Mouse (Mus musculus): ENCODE measurements around the gene Ntn4. TPM values are rescaled to one million over a fixed set of nuclear protein-coding genes. Genes with fewer than 3 reads are reported as not detected.
"Not testable (repeated sequence)": the region's sequence is repeated elsewhere in the genome, so short reads cannot be mapped to it uniquely, and the experiment has no call there.

Ntn4 gene
- polyA plus RNA-seq, 1 experiment: 4.9 TPM

DNA sequence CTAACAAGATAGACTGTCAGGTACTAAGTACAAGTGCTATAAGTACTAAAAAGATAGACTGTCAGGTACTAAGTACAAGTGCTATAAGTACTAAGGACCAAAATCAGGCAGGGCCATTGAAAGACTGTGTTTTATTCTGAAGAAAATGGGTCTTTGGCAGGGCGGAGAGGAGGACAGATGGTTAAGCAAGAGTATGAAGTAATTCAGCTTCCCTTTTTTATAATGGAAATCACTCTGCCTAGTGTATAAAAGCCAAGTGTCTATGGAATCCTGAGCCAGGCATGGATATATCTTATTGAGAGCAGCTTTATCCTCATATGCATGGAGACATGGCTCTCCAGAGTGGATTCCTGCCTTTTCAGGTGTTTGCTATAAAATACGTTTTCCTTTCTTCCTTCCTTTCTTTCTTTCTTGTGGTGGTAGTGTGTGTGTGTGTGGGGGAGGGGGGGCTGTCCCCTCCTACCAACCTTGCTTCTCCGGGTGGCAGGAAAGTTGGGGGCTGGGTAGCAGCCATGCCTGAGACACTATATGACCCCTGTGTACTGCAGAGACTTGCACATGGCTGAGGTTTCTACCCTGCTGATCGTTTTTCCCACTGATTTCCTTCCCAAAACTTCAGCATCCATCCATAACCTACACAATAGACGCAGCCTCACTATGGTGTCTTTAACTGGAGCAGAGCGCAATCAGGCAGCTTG, 40.3 kb downstream of the Ntn4 start:
- WGBS: 87% methylated on average over 6 of the region's 6 CpGs
- no peak for DNase-seq (ENCODE audit: low read depth, low spot score)

DNA sequence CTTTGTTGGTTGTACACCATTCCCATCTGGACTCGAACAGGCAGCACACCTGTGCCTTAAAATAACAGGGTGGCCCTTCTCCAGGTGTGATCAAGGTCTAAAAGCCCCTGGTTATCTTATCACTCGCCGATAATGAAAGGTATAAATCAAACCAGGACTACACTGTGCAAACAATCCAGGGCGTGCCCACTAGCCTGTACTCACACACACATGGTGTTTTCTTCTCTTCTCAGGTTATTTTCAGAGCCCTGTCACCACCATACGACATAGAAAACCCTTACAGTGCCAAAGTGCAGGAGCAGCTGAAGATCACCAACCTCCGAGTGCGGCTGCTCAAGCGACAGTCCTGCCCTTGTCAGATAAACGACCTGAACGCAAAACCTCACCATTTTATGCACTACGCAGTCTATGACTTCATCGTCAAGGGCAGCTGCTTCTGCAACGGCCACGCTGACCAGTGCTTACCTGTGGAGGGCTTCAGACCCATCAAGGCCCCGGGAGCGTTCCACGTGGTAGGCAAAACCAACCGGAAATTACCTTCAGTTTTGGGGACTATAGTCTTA, 41.8 kb downstream of the Ntn4 start:
- no peak for DNase-seq (ENCODE audit: low read depth, low spot score)
- 25% methylated on average over 18 of the region's 18 CpGs for whole genome bisulfite sequencing

DNA sequence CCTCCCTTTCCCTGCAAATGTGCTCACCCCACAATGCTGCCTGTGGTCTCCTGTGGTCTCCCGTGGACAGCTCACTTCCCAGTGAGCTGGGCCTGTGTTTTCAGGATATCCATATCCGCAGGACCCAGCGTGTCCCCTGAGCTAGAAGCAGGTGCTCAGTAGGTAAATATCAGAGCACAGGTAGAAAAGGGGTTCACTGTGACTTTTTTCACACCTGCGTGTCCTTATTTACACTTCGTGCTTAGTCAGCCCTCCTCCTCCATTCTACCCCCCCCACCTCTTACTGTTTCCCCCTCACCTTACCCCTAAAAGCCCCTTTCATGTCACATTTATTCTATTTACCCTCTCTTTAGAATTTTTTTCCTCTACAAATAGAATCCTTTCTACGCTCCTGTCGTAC, 42.7 kb downstream of the Ntn4 start:
- DNase-seq (ENCODE audit: low read depth, low spot score): no peak
- WGBS: 83% methylated on average over 7 of the region's 7 CpGs

DNA sequence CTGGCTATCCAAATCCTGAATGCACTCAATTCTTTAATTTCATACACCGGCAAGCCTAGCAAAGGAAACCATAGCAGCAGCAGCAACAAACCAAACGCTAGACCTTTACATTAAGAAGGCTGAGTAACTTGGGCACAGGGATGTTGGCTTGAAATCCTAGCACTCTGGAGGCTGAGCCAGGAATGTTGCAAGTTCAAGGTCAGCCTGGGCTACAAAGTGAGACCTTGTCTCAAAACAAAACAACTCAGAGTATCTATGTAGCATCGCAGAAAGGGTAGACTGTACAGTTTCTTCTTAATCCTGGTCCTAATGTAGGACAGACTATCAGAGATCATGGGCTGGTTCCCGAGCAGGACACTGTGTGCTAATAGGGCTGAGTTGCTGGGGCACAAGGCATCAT, 43.4 kb downstream of the Ntn4 start:
- 87% methylated on average over 4 of the region's 4 CpGs for WGBS
- no peak for DNase-seq (ENCODE audit: low read depth, low spot score)

DNA sequence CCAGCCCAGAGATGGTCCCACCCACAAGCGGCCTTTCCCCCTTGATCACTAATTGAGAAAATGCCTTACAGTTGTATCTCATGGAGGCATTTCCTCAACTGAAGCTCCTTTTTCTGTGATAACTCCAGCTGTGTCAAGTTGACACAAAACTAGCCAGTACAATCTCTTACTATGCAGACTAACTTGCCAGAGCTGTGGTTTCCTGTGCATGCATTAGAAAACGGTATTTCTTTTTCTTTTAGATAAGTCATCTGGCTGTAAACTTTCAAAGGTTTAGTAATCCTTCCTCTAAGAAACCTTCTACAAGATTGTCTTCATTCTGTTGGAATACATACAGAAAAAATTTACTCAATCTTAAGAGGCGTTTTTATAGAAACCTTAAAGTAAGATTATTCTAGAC, 44.9 kb downstream of the Ntn4 start:
- WGBS: 88% methylated on average over 3 of the region's 3 CpGs
- DNase-seq (ENCODE audit: low read depth, low spot score): not testable (repeated sequence)

DNA sequence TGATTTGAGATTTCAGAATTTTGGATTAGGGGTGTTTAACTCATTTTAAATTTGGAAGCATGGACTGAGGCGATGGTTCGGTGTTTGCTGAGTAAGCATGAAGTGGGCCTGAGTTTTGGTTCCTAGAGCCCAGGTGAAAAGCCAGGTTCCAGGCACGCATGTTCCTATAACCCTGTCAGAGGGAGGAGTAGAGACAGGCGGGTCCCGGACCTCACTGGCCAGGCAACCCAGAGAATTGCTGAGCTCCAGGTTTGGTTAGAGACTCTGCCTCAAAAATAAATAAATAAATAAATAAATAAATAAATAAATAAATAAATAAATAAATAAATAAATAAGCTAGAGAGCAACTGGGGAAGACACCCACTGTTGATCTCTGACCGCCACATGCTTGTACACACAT, 46.1 kb downstream of the Ntn4 start:
- no peak for DNase-seq (ENCODE audit: low read depth, low spot score)

DNA sequence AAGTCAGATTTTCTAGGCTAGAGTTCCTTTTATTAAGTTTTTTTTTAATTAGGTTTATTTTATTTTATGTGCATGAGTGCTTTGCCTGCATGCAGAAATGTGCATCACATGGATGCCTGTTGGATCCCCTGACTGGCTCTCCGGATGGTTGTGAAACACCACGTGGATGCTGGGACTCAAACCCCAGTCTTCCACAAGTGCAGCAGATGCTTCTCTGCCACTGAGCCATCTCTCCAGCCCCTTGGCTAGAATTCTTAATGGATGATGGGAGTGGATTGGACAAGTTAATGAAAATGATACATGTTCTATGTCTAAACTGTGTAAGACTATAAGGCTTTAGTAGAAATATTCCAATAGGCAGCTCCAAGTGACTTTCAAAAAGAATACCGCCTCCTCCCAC, 47.3 kb downstream of the Ntn4 start:
- DNase-seq (ENCODE audit: low read depth, low spot score): no peak
- WGBS: 81% methylated on average over 3 of the region's 3 CpGs

More for the DNA sequence above, 46.1 kb downstream of the Ntn4 start:
- over 99% methylated on average over 6 of the region's 6 CpGs for WGBS

DNA sequence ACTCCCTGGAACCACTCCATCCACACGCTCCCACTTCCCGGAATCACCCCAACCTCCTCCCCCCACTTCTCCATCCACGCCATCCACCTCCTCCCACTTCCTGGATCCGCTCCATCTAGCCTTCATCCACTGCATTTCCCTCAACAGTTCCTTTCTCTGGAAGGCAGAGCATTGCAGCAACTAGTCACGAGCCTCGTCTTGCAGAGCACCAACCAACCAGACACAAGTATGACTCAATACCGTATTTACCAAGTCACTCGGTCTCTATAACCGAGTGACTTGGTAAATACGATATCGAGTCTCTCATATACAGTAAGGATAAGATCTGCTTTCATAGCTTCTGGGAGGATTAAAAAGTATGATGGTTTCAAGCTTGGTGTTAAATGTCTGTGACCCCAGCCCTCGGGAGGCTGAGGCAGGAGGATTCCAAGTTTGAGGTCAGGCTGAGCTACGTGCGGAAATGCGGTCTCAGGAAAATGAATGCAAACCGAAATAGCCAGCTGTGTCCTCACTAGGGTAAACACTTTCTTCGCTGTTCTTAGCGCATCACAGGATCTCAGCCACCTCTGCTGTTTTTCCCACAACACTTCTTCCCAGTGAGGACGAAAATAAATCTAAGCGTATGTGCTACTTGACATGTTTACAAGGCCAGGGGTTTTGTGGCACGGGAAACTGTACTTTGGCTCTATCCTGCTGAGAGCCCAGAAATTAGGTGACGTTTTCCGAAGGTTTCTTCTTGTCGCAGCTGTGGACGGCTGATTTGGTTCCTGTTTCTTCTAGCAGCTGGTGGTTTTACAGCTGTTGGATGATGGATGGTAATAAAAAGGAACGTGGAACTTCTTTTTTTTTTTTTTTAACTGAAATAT, 48.1 kb downstream of the Ntn4 start:
- 46% methylated on average over 26 of the region's 26 CpGs for WGBS
- no peak for DNase-seq (ENCODE audit: low read depth, low spot score)

DNA sequence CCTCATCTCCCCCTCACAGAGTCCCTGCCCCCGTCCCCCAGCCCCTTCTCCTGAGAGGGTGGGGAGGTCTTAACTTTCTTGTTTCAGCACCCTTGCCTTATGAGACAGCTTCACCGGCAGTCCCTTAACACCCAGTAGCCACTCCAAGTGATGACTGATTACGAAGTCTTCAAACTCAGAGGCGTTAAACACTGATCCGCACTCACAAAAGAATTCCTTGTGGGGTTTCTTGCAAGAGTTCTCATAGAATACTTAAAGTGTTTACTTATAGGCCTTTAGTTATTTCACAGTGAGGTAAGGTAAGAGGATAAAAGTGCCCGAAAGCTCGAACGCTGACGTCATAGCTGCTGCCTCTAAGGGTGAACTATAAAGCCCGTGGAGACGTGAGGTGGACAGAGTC, 50.9 kb downstream of the Ntn4 start:
- no peak for DNase-seq (ENCODE audit: low read depth, low spot score)
- 84% methylated on average over 11 of the region's 11 CpGs for WGBS

DNA sequence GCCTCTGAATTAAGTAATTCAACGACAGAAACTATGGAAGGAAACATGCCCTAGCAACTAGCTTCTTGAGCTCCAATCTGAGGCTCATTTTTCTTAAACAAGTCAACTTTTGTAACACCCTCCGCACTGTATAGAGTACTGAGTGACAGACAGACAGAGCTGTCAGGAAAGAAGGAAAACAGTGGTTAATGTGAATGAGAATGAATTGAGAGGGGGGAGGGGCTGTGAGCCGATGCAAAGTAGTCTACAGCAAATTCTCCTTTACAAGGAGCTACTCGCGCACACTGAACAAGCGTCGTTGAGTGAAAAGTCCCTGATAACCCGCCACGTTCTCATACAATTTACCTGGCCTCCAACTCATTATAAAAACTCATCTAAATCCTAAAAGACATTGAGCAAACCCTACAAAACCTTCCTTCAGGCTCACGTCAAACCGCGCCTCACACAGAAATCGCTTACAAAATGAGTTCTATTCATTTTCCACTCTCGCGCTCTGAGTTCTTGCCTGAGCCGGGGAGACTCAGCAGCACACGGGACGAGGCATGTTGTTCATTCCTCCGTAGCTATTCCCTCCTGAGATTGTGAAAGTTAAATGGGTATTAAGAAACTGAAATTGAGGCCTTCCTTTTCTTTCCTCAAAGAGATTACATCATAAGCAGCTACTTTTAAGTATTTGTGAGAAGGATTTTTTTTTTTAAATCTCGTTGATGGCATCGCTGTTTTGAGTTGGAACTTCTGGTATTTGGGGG, 54.7 kb downstream of the Ntn4 start:
- 82% methylated on average over 21 of the region's 21 CpGs for WGBS
- DNase-seq (ENCODE audit: low read depth, low spot score): no peak

DNA sequence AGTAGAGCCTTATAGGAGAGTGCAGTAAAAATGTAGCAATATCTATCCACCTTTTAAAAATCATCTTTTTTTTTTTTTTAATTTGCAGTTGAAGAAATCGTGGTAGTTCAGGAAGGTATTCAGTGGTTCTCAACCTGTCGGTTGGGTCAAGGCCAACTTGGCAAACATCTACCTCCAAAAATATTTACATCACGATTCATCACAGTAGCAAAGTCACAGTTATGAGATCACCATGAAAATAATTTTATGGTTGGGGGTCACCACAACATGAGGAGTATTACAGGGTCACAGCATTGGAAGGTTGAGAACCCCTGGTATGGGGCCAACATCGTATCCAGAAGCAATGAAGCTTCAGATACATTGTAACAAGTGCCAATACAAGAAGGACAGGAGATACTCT, 55.5 kb downstream of the Ntn4 start:
- no peak for DNase-seq (ENCODE audit: low read depth, low spot score)
- 60% methylated on average over 4 of the region's 4 CpGs for WGBS

DNA sequence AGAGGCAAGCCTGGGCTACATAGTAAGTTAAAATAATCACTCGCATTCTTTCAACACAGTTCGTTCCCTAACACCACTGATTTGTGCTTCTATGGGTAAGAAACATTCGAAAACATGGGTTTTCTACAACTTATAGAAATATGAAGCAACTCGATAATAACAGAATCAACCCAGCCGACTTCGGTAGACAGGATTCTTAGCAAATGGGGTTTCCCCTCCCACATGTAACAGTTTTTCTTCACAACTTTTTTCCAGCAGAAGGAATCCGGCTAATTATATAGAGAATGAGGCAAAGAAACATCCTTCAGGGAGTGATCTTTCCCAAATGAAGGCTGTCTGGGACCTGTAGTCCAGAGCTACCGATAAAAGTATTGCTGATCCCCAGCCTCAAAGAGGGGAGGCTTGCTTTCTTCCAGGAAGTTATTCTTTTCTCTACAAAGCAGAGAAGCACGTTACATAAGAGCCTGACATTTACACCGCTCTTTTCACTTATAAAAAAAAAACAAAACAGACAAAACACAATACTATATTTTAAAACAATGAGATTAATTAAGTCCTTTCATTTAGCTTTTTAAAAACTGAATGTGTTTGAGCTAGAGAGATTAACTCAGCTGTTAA, 57.5 kb downstream of the Ntn4 start:
- WGBS: 91% methylated on average over 10 of the region's 10 CpGs
- DNase-seq (ENCODE audit: low read depth, low spot score): no peak

DNA sequence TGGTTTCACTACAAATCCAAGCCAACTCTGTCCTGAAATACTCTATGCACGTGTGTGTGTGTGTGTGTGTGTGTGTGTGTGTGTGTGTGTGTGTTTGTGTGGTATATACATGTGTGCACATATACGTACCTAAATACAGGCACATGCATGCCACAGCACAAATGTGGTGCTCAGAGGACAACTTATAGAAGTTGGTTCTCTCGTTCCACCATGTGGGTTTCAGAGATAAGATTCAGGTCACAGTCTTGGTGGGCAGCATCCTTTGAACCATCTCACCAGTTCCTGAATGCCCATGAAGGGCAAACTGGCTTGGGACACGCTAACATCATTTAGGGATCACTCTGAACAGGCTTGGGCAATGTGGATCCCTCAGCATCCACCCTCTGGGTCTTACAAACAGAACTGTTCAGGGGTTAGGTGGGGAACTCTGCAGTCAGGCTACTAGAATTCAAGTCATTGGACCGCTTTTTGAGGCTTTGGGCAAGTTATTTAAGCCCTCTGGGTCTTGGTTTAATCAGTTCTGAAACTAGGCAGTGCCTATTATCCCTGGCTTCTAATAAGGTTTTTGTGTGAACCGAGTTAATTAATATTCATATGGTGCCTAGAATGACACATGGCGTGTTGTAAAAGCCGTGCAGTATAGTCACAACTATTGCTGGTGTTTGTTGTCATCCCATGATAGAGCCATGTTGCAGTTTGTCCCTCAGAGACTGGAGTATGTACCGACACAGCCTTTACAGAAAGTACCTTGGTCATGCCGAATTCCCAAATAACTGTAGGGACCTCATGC, 59.4 kb downstream of the Ntn4 start:
- DNase-seq (ENCODE audit: low read depth, low spot score): no peak
- WGBS: 82% methylated on average over 10 of the region's 10 CpGs

DNA sequence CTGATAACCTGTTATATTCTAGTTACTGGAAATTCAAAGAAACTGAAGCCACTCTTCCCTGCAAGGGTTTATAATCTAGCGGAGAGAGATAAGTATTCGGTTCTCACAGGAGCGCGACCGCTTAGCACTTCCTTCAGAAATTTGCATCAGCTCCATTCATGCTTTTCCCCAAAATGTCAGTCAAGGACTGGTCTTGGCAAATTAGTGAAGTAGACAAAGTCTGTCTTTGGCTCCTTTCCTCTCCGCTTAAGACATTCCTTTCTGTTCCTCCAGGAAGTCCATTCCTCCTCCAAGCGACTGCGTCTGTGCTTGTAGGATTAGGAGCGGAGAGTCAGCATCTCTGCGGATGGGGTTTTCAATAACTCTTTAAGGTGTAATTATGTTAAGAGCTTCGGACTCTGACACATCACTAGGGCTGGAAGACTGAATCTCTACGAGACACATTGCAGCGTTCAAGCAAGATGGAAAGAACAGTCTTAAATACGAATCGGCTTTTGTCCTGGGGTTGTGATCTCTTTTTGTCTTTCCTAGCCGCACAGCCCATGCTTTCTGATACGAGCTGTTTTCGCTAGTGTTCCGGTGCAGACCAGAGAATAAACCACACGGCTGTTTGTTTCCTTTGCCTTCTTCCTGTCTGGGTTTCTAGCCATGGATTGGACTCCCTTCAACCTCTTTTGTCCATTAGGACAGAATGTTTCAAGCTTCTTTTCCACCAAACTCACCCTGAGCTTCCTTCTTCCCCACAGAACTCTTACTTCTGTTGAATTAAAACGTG, 60.3 kb downstream of the Ntn4 start:
- DNase-seq (ENCODE audit: low read depth, low spot score): no peak

DNA sequence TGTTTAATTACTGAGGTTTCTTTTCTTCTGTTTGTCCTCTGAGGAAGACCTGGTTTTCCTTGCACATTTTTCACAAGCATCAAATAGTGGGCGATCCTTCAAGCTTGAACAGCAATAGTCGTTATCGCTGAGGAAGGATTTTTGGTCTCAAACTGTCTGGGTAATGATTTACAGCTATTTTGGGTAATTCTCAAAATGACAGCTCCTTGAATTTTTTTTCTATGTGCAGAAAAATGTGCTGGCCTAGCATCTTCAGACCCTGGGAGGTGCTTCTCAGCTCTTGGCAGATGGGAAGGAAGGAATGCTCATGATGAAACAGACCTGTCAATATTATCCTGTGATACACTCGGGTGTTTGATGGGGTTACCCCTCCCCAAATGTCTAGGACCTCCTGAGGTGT, 63.5 kb downstream of the Ntn4 start:
- DNase-seq (ENCODE audit: low read depth, low spot score): no peak
- 86% methylated on average over 4 of the region's 4 CpGs for WGBS

More for the DNA sequence above, 60.3 kb downstream of the Ntn4 start:
- 80% methylated on average over 21 of the region's 21 CpGs for WGBS

DNA sequence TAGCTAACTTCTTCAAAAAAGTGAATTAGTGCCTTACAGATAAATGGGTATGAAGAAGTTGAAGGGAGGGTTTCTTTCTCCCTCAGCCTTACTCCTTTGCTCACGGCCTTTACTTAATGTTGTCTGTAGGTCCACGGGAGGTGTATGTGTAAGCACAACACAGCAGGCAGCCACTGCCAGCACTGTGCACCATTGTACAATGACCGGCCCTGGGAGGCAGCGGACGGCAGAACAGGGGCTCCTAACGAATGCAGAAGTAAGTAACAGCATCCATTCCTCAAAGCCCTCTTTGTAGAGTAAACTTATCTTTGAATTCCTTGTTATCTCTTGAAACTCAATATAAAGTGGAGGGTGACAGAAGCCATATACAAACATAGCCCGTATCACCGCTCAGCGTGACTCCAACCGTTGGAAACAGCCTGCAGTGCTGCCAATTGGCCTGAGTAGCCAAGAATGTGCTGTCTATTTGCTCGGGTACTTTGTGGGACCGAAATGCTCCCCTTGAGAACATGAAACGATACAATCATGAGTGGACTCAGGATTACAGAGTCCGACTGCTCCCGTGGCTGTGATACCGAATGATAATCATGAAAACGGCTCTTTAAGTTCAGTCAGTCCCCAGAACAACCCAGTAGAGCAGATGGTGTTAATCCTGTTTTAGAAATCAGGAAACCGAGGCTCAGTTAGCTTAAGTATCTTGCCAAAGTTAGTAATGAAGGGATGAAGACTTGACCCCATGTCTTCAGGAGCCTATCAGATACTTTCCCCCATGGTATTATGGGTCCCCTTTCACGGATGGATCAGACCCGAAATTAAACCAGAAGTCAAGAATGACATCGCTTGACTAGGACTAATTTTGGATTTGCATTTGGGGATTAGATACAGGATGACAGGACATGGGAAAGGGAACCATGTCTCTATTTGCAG, 66.9 kb downstream of the Ntn4 start:
- no peak for DNase-seq (ENCODE audit: low read depth, low spot score)
- WGBS: 73% methylated on average over 21 of the region's 21 CpGs

DNA sequence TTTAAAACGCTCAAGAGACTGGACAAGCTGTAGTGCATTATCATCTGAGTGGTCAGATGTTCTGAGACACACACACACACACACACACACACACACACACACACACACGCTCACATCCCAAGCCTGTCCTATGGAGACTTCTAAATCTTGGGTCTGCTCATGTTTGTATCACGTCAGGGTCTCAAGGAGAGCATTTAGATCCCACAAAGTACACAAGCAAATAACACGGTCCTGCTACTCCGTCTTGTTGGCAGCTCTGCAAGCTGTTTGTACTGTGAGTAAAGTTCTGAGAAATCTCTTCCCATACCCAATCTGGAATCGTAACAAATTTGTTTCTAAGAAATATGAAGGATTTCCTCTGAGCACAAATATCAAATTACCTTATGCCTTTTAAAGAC, 67.6 kb downstream of the Ntn4 start:
- DNase-seq (ENCODE audit: low read depth, low spot score): no peak
- WGBS: 75% methylated on average over 6 of the region's 6 CpGs
